Mouse (Mus musculus) lung, adult 2 months (tissue): Measurements from ENCODE around the gene Mcpt9.

ENCODE experiments used
- CTCF ChIP-seq: fragments of 200-500 bp; IDR thresholded peaks from 2 replicates; pipeline ENCODE4 v1.5.1; 2011; ENCODE audit warnings: mild to moderate bottlenecking, low read length, control low read depth; ENCODE audit not compliant: insufficient read depth
- POLR2A ChIP-seq: fragments of 200-500 bp; IDR thresholded peaks from 2 replicates; pipeline ENCODE4 v1.6.1; 2011; ENCODE audit warnings: low read depth, mild to moderate bottlenecking, control low read depth, low read length, borderline replicate concordance; ENCODE audit errors: extremely low read depth

GRCm38 (mm10) chr14:56019446-56019845 lies 10.8 kb downstream of the Mcpt9 start:
- TF ChIP-seq POLR2A, result no peak
- TF ChIP-seq CTCF, result no peak
